Mouse (Mus musculus): ENCODE results near the gene Olfr825.

GRCm38 (mm10) chr10:130214303-130214702 is 47.7 kb upstream of the Olfr825 start, which contains the start of gene Olfr827:
- no peak for TF ChIP-seq CTCF (IDR thresholded peaks at IDR 0.05; ENCODE audit: low read depth)
- no peak for TF ChIP-seq EP300 (optimal IDR thresholded peaks at IDR 0.05)

Data from stomach, postnatal 0 days (tissue).